Mouse (Mus musculus) forebrain, embryonic 16.5 days (tissue): ENCODE measurements around the gene Dusp22. TPM values are rescaled to one million over a fixed set of nuclear protein-coding genes. Genes with fewer than 3 reads are reported as not detected.

Experiments used
- ATAC-seq: fragments of 200-750 bp; cut with Nextera tagmentation; 2 replicates; pipeline ENCODE4 v1.8.0; 2017; ENCODE audit warnings: mild to moderate bottlenecking, moderate library complexity
- H3K27ac ChIP-seq: fragments of 300-500 bp; sonication (generic); 2 replicates; pipeline ENCODE4 v1.5.1; 2014; ENCODE audit warnings: low read length, control low read depth
- H3K27me3 ChIP-seq: fragments of 300-500 bp; sonication (generic); replicated peaks from 2 replicates; pipeline ENCODE4 v1.6.1; 2014; ENCODE audit warnings: low read length; ENCODE audit not compliant: control insufficient read depth, insufficient read depth
- H3K36me3 ChIP-seq: fragments of 300-500 bp; sonication (generic); 2 replicates; pipeline ENCODE4 v1.6.1; 2014; ENCODE audit not compliant: control insufficient read depth, insufficient read depth
- H3K4me1 ChIP-seq: fragments of 300-500 bp; sonication (generic); replicated peaks from 2 replicates; pipeline ENCODE4 v1.6.1; 2014; ENCODE audit warnings: low read length; ENCODE audit not compliant: control insufficient read depth, insufficient read depth
- H3K4me2 ChIP-seq: fragments of 300-500 bp; sonication (generic); 2 replicates; pipeline ENCODE4 v1.6.1; 2014; ENCODE audit warnings: mild to moderate bottlenecking, low read length, control low read depth
- H3K4me3 ChIP-seq: fragments of 300-500 bp; sonication (generic); replicated peaks from 2 replicates; pipeline ENCODE4 v1.5.1; 2014; ENCODE audit warnings: mild to moderate bottlenecking, low read length, control low read depth
- H3K9ac ChIP-seq: fragments of 300-500 bp; sonication (generic); replicated peaks from 2 replicates; pipeline ENCODE4 v1.6.1; 2014; ENCODE audit warnings: low read depth, low read length, control low read depth
- H3K9me3 ChIP-seq: fragments of 300-500 bp; sonication (generic); 2 replicates; pipeline ENCODE4 v1.6.1; 2016; ENCODE audit warnings: low read length; ENCODE audit not compliant: control insufficient read depth
- WGBS: fragments of 180-500 bp; shearing (Covaris S2); extraction: QIAGEN DNeasy Blood & Tissue Kit; methylation state at CpG from one replicate; pipeline ENCODE4 v1.1.7; 2014; 5-methylcytosine and 5-hydroxymethylcytosine counted together
- polyA plus RNA-seq: library from polyadenylated mRNA; unstranded; fragments of >200 nt; fragmentation: Nextera tagmentation; extraction: Ambion mirVana; gene quantifications from 2 replicates; pipeline ENCODE4 v1.2.1, GENCODE M21; 2015

The Dusp22 gene
- polyA plus RNA-seq, 1 experiment from 2014 or later = 15.9 TPM

DNA sequence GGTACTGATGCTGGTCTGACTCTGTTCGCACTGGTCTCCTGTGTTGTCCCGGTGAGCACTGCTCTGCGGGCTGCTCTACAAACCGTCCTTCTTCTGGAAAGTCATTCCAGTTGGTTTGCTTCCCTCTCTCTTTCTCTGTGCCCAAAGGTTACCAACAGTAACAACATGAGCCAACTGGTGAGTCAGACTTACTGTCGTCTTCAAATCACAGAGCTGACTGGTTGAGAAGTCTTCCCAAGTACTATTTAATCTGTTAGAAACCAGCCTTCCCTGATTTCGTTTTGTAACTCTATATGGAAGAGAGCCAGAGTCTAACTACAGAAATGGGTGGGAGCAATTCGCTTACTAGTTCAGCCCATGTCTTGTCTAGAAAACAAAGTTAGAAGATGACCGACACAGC, 5.5 kb downstream of the Dusp22 start:
- H3K9me3 ChIP-seq = no peaks in the 10 kb centered on the region
- no peak overlapping the region for H3K4me2 ChIP-seq
- H3K27ac ChIP-seq = no peak overlapping the region
- 95% methylated on average over 8 of the region's 8 CpGs for WGBS
- no peak overlapping the region for H3K4me3 ChIP-seq
- H3K4me1 ChIP-seq = 0 out of 2 replicates have a peak, but pooled peaks cover 5% of the 10 kb centered on the region
- no peaks in the 10 kb centered on the region for H3K36me3 ChIP-seq
- no peaks in the 10 kb centered on the region for H3K27me3 ChIP-seq
- H3K9ac ChIP-seq = no peak overlapping the region
- no peak for ATAC-seq

- Histone ChIP-seq H3K4me2 (no peak overlapping the region), H3K27me3 (no peaks in the 10 kb centered on the region), H3K27ac (no peak overlapping the region), H3K36me3 (no peaks in the 10 kb centered on the region), H3K4me1 (no peaks in the 10 kb centered on the region), H3K9ac (no peak overlapping the region), H3K9me3 (no peaks in the 10 kb centered on the region), H3K4me3 (no peak overlapping the region)
- 95% methylated on average over 10 of the region's 10 CpGs for WGBS
- ATAC-seq = no peak
These were observed 6.7 kb downstream of the Dusp22 start for GRCm38 (mm10) chr13:30666537-30666936.

DNA sequence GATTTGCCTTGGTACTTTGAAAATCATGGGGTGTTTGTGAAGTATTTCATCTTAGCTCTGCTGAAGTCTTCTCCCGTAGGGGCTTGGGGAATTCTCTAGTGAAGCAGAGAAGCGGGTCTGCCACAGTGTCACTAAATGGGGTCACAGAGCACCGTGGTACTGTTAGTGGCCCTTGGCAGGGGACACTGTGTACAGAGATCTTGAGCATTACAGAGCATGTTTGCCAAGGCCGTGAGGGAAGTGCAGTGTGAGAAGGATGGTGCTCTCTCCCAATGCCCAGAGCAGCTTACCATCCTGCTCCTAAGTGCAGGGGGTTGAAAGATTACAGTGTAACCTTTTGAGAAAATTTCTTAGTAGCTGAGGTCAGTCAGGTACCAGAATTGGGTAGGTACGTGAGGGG, 8.5 kb downstream of the Dusp22 start:
- Histone ChIP-seq H3K9me3 (no peaks in the 10 kb centered on the region), H3K9ac (no peak overlapping the region), H3K27ac (no peak overlapping the region), H3K4me1 (no peaks in the 10 kb centered on the region), H3K4me3 (no peak overlapping the region), H3K36me3 (no peaks in the 10 kb centered on the region), H3K27me3 (no peaks in the 10 kb centered on the region), H3K4me2 (no peak overlapping the region)
- 92% methylated on average over 5 of the region's 5 CpGs for WGBS
- ATAC-seq = no peak

DNA sequence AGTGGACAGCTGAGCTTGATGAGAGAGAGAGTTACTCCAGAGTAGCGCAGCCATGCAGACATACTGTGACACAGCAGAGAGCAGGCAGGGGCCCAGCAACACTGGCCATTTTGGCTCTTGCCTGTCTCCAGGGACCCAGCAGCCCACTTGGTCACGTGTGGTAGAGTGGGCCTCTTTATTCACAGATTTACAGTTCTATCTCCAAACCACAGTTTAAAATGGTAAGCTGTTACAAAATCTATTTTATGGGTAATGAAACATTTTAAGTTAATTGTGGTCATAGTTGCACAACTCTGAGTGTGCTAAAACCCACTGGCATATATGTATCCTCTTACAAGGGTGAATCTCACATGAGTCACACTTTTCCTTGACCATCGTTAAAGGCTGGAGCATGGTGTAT, 9.5 kb downstream of the Dusp22 start:
- Histone ChIP-seq H3K36me3 (no peaks in the 10 kb centered on the region), H3K4me2 (no peak overlapping the region), H3K9me3 (no peaks in the 10 kb centered on the region), H3K4me3 (no peak overlapping the region), H3K9ac (no peak overlapping the region), H3K27me3 (no peaks in the 10 kb centered on the region), H3K4me1 (no peaks in the 10 kb centered on the region), H3K27ac (no peak overlapping the region)
- no peak for ATAC-seq
- WGBS = 86% methylated on average over 3 of the region's 3 CpGs

DNA sequence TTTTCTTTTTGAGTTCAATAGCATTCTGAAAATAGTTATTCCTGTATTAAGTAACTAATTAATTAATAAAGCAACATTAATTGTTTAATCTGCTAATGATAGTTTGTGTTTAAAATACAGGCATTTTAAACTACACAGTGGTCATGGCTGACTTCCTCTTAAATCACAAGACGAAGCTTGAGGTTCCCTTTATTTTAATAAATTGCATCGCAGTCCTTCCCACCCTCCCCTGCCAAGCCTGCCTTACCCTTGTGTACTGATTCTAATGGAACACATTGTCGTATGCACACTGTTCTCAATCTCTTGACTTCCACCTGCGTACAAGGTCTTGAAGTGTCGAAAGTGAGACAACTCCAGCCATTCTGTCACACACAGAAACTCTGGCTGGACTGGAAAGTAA, 14.1 kb downstream of the Dusp22 start:
- 93% methylated on average over 5 of the region's 5 CpGs for WGBS
- no peak for ATAC-seq
- Histone ChIP-seq H3K36me3 (no peaks in the 10 kb centered on the region), H3K4me2 (no peak overlapping the region), H3K4me1 (no peaks in the 10 kb centered on the region), H3K27ac (no peak overlapping the region), H3K9me3 (no peaks in the 10 kb centered on the region), H3K4me3 (no peak overlapping the region), H3K27me3 (no peaks in the 10 kb centered on the region), H3K9ac (no peak overlapping the region)

GRCm38 (mm10) chr13:30678822-30679221, 19.0 kb downstream of the Dusp22 start:
- H3K4me2 ChIP-seq = no peak overlapping the region
- H3K9me3 ChIP-seq = no peaks in the 10 kb centered on the region
- H3K4me1 ChIP-seq = no peaks in the 10 kb centered on the region
- H3K27ac ChIP-seq = no peak overlapping the region
- WGBS = 91% methylated on average over 5 of the region's 5 CpGs
- H3K4me3 ChIP-seq = no peak overlapping the region
- no peaks in the 10 kb centered on the region for H3K36me3 ChIP-seq
- ATAC-seq = no peak
- no peaks in the 10 kb centered on the region for H3K27me3 ChIP-seq
- H3K9ac ChIP-seq = no peak overlapping the region

- no peaks in the 10 kb centered on the region for H3K4me1 ChIP-seq
- no peaks in the 10 kb centered on the region for H3K27me3 ChIP-seq
- no peak overlapping the region for H3K4me2 ChIP-seq
- no peak overlapping the region for H3K9ac ChIP-seq
- H3K9me3 ChIP-seq = no peaks in the 10 kb centered on the region
- no peak overlapping the region for H3K4me3 ChIP-seq
- WGBS = 85% methylated on average over 4 of the region's 4 CpGs
- no peaks in the 10 kb centered on the region for H3K36me3 ChIP-seq
- H3K27ac ChIP-seq = no peak overlapping the region
- no peak for ATAC-seq
These were observed 22.1 kb downstream of the Dusp22 start for GRCm38 (mm10) chr13:30681866-30682265.

DNA sequence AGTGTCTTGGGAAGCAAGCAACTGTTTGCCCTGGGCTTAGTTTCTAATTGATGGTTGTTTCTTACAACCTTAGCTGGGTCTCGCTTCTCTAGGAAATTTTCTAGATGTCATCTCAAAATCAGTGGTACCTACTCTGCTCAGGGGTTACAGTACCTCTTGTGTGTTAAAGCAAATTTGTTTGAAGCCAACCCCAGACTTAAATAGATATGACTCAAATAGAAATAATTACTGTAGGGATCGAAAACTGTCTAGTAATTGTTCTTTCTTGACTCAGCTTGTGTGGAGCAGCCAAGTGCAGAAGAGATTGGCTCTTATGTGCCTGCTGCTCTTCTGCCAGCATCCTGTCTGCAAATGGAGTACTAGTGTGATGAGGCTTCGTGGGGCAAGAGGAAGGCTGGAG, 22.5 kb downstream of the Dusp22 start:
- WGBS = 80% methylated on average over 3 of the region's 3 CpGs
- Histone ChIP-seq H3K36me3 (no peaks in the 10 kb centered on the region), H3K9ac (no peak overlapping the region), H3K27ac (no peak overlapping the region), H3K4me1 (no peaks in the 10 kb centered on the region), H3K4me3 (no peak overlapping the region), H3K27me3 (no peaks in the 10 kb centered on the region), H3K4me2 (no peak overlapping the region), H3K9me3 (no peaks in the 10 kb centered on the region)
- ATAC-seq = no peak

- ATAC-seq = no peak
- WGBS = 67% methylated on average over 6 of the region's 6 CpGs
- Histone ChIP-seq H3K9me3 (no peaks in the 10 kb centered on the region), H3K9ac (no peak overlapping the region), H3K4me2 (no peak overlapping the region), H3K4me3 (no peak overlapping the region), H3K36me3 (no peaks in the 10 kb centered on the region), H3K4me1 (no peaks in the 10 kb centered on the region), H3K27me3 (no peaks in the 10 kb centered on the region), H3K27ac (no peak overlapping the region)
These were observed 24.9 kb downstream of the Dusp22 start for GRCm38 (mm10) chr13:30684614-30685122.

GRCm38 (mm10) chr13:30685957-30686356, 26.2 kb downstream of the Dusp22 start:
- Histone ChIP-seq H3K27me3 (no peaks in the 10 kb centered on the region), H3K4me2 (no peak overlapping the region), H3K4me1 (no peaks in the 10 kb centered on the region), H3K4me3 (no peak overlapping the region), H3K27ac (no peak overlapping the region), H3K9me3 (no peaks in the 10 kb centered on the region), H3K36me3 (no peaks in the 10 kb centered on the region), H3K9ac (no peak overlapping the region)
- no peak for ATAC-seq
- WGBS = 78% methylated on average over 2 of the region's 2 CpGs
